Mouse (Mus musculus): ENCODE data around the gene Rundc3a.

Gene Rundc3a

DNA sequence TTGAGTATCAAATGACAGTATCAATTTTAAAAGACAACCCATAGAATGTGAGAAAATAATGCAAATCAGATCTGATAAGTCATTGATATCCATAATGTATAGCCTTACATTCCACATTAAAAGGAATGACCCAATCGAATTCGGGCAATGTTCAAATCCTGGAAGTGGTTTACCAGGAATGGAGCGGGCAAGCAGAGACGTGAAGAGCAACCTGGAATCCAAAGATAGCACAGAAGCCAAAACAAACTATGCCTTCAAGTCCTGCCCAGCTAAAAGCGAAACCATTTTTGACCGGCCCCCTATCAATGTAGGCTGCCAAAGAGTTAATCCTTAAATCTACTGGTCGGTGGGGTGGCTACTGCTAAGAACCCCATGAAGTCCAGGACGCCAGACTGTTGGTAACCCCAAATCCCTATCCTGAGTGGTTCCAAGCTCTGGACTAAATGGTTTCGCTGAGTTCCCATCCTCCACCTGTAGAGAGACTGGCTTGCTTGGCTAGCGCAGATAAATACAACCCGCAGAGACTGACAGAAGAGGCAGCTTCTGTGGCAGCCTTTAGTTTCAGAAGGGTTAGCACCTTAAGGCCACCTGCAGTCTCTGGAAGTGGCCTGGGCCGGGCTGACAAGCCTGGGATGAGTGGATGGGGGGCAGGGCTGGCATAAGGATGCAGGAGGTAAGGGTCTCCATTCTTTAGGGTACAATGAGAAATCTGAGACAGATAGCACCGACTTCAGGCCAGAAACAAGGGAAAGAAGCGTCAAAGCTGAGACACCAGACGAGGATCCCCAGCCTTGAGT lies 564 bp upstream of the Rundc3a start:
- in situ Hi-C loops (cut with MboI, MseI), result no loop called here

DNA sequence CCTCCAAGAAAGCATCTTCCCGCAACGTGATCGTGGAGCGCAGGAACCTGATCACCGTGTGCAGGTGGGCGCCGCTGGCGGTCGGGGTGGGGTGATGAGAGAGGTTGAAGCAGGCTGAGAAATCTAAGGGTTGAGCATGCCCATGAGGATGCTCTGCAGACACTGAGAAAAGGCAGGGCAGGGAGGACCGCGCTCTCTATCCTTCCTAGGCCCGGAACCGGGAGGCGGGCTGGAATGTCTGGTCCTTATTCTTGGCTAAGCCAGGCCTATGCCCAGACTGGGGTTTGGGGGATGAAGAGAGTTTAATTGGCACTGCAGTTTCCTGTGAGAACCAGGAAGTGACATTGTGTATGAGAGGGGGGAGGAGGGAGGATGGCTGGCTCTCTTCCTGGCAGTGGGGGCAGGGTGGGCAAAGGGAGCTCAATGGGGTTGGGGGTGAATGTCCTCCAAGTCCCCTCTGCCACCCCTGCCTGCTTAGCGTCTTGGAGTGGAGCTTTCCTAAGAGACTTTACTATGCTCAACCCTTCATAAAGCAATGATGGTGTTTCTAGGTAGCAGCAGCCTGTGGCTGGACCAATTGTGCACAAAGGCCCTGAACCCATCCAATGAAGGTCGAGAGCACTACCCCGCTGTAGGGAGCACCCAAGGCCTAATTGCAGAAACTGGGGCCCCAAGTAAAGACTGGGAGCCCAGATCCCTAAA lies 667 bp downstream of the Rundc3a start:
- in situ Hi-C loops (cut with MboI, MseI), result no loop called here

DNA sequence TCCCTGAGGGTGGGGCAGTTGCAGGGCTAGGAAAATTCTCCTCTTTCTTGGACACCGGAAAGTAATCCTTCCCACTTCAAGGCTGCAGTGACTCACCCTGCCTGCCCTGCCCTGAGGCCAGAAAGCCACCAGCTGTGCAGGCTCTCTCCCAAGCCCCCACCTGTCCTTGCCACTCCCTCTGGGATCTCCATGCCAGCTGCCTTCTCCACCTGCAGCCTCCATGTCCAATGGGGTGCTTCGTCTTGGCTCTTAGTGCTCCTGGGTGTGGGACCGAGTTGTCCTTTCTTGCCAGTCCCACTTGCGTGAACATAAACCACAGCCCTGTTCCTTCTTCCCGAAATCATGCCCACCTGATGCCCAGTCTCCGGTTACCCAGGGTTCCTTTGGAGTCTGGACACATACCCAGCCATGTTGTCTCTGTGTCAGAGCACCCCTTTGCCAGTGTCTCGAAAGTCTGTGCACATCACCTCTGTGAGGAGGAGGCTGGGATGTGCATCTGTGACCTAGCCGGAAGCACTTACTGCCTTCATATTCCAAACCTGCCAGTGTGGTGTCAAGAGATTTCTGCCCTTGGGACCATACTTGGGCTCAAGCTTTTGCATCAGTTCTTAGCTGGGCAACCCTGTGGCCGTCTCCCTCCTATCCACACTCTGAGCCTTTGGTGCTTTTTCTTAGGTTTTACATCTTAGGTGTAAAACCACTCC lies 1.4 kb downstream of the Rundc3a start:
- in situ Hi-C loops (cut with MboI, MseI), result no loop called here

DNA sequence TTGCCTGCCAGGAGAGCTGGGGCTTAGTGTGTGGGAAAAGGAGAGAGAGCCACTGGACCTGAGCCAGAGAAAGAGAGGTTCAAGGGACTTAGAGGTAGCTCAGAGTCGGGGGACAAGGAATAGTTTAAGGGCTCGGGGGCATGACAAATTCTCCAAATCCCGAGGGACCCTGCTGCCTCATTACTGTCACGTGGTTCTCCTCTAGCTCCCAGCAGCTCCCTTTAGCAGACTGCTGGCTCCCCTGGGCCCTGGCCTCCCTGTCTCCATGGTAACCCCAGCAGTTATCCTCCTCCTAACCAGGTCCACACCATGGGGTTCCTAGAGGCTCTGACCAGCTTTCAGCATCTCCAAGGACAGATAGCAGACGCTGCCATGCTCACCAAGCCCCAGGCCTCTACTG lies 2.0 kb downstream of the Rundc3a start:
- in situ Hi-C loops (cut with MboI, MseI), result no loop called here

DNA sequence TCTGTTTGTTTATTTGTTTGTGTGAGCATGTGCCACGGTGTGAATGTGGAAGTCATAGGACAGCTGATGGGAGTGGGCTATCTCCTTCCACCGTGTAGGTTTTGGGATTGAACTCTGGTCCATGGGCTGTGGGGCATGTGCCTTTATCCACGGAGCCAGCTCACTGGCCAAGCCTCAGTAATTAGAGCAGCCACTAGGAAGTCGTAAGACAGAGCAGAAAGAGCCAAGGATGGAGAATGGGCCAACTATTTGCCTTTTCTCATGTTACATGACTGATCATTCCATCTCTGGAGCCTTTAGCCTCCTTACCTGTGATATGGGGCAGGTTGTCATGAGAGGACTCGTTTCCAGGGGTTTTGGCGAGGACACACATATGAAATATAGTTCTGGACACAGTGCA lies 3.1 kb downstream of the Rundc3a start:
- in situ Hi-C loops (cut with MboI, MseI), result no loop called here

DNA sequence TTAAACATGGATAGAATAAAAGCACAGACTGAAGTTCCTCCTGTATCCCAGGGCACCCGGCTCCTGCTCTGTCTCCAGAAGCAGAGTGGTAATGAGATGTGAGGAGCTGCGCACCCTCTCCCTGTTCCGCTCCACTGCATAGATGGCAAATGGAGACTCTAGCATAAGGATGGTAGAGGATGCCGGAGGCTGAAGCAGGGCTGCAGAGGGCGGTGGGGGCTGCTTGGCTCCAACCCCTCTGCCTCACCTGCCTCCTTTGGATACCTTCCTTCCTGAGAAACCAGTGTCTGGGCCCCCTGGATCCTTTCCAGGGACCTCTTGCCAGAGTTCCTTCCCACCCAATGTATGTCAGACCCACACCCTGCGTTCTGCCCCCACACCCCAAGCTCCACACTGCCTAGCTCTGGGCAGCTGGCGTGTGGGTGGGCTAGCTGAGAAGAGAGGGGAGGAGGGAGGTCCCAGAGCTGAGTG lies 3.5 kb downstream of the Rundc3a start:
- in situ Hi-C loops (cut with MboI, MseI), result no loop called here

DNA sequence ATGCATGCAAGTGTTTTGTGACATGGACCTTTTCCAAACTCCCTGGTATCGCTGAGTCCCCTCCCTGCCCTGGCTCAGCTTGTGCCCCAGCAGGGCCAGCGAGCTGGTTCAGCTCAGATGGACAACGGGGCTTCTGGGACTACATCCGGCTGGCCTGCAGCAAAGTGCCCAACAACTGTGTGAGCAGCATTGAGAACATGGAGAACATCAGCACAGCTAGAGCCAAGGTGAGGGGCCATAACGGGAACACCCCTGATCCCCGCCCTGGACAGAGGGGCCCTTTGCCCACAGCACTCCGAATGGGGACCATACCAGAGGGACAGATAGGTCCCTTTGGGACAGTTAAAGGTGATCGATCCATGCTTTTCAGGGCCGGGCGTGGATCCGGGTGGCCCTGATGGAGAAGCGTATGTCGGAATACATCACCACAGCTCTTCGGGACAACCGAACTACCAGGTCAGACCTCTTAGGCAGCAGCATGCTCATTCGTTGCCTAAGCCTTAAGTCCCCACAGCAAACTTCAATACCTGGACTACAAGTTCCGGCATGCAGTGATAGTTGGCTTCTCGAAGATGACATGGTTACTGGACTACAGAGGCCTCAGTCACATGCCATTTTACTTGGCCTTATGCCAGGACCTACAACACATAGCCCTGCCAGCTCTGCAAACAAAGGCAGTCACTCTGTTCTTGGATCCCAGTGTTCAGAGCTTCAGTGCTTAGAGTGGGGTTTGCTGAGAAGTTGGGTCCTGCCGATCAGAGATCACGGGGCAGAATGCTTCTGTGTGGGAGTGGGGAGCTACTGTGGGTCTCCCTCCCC lies 5.0 kb downstream of the Rundc3a start:
- in situ Hi-C loops (cut with MboI, MseI), result no loop called here

DNA sequence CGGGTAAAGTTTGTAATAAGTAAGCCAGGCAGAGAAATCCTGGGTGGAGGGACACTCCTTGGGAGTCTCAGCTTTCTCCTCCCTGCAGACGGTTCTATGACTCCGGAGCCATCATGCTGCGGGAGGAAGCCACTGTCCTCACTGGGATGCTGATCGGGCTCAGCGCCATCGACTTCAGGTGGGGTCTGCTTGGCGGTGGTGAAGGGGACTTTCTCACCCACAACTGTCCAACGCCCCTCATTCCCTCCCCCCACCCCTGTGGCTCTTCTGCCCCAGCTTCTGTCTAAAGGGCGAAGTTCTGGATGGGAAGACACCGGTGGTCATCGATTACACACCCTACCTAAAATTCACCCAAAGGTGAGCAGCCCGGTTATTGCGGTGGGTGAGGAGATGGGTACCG lies 5.9 kb downstream of the Rundc3a start:
- in situ Hi-C loops (cut with MboI, MseI), result no loop called here

DNA sequence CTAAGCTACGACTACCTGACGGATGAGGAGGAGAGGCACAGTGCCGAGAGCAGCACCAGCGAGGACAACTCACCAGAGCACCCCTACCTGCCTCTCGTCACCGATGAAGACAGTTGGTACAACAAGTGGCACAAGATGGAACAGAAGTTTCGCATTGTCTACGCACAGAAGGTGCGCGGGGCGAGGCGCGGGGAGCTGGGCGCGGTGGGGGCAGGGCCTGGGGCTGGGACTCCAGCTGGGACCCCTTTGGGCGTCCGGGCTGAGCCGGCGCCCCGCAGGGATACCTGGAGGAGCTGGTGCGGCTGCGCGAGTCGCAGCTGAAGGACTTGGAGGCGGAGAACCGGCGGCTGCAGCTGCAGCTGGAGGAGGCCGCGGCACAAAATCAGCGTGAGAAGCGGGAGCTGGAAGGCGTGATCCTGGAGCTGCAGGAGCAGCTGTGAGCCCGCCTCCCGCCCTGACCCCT lies 6.4 kb downstream of the Rundc3a start:
- in situ Hi-C loops (cut with MboI, MseI), result loop anchor here (5.0 to 25.0 kb wide), 3 partner anchors 77 to 937 kb away; partner anchors contain the start of genes Atxn7l3, Rnd2 and Vat1

DNA sequence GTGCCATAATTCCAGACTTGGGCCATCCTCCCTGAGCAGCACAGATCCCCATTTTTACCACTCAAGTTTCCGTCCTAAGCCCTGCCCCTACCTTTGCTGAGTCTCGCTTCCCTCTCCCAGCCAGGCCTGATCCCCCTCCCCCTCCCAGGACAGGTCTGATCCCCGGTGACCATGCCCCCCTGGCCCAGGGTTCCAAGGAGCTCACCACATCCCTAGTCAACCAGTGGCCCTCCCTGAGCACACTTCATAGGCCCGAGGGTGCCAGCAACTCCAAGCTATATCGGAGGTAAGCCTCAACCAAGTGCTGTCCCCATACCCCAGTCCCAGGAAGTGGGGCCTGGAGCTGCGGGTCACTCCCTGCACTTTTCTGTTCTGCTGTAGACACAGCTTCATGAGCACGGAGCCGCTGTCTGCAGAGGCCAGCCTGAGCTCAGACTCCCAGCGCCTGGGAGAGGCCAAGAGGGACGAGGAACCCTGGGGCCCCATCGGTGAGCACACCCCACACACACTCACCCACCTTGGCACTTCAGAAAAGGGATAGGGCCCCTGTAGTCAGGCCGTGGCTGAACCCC lies 7.4 kb downstream of the Rundc3a start:
- in situ Hi-C loops (cut with MboI, MseI), result loop anchor here (5.0 to 25.0 kb wide), 3 partner anchors 78 to 938 kb away; partner anchors contain the start of genes Atxn7l3, Rnd2 and Vat1

DNA sequence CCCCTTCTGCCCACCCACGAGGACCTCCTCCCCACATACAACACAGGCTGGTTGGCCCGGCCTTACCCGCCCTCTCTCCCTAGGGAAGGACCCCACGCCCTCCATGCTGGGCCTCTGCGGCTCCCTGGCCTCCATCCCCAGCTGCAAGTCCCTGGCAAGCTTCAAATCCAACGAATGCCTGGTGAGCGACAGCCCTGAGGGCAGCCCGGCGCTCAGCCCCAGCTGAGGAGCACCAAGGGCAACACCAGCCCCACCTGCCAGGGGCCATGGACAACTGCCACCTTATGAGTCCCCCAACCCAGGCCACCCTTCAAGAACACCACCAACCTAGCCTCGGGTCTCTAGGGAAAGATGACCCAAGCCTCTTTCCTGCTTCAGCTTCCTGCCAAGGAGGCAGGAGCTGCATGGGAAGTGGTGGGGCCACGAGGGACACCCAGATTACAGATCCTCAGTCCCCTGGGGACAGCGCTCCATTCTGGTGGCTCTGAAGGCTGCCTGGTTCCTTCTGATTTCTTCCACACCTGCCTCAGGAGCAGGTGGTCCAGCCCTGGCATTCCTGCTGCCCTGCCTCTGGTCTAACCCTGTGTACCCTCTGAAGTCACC lies 8.8 kb downstream of the Rundc3a start:
- in situ Hi-C loops (cut with MboI, MseI), result loop anchor here (5.0 to 25.0 kb wide), 3 partner anchors 80 to 940 kb away; partner anchors contain the start of genes Atxn7l3, Rnd2 and Vat1

DNA sequence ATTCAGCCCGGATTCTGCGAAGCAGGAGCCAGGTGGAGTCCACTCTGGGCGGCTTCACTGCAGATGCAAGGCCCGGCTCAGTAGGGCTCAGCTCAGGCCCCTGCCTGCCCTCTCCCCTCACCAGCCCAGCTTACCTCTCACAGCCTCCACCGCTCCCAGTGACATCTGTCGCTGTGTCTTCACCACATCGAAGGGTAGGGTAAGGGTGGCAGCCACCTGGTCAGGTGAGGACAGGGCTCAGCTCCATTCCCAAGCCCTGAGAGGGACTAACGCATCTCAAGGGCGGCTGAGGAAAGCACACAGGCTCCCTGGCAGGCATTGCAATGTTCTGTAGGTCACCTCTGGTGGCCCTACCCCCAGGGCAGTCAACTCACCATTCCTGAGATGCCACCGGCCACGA lies 10.5 kb downstream of the Rundc3a start:
- in situ Hi-C loops (cut with MboI, MseI), result loop anchor here (5.0 to 25.0 kb wide), 3 partner anchors 81 to 941 kb away; partner anchors contain the start of genes Atxn7l3, Rnd2 and Vat1

DNA sequence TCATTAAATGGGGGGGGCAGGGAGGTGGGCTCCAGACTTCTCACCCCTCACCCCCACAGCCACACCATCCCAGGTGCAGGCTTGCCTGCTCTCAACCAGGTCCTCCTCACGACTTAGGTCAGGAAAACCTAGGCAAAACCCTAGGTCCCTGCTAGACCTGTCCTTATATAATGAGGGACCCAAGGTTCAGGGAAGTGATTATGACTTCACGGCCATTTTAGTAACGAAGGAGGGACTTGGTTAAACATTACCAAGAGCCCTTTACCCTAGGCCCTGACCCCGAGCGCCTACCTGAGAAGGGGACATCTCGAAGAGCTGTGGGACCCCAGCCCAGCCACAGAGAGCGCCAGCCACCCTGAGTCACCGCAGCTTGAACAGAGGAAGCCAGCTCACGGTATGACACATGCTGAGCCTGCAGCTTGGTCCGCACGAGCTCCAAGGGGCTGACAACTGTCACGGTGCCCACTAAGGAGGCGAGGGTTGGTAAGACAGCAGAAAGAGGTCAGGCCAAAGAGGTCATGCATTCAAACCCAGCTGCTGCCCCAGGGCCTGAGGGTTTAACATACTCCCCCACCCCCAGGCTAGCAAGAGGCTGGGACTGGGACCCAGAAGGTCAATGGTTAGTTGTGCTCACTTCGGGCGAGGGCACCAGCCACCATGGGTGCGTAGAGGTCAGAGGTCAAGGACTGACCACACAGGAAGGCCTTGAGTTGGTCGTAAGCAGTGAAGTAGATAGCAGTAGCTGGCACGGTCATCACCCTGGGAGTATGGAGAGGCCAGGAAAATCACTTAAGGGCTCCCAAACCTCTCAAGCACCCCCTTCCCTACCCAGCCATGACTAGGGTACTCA lies 11.2 kb downstream of the Rundc3a start:
- in situ Hi-C loops (cut with MboI, MseI), result loop anchor here (5.0 to 25.0 kb wide), 3 partner anchors 82 to 942 kb away; partner anchors contain the start of genes Atxn7l3, Rnd2 and Vat1

DNA sequence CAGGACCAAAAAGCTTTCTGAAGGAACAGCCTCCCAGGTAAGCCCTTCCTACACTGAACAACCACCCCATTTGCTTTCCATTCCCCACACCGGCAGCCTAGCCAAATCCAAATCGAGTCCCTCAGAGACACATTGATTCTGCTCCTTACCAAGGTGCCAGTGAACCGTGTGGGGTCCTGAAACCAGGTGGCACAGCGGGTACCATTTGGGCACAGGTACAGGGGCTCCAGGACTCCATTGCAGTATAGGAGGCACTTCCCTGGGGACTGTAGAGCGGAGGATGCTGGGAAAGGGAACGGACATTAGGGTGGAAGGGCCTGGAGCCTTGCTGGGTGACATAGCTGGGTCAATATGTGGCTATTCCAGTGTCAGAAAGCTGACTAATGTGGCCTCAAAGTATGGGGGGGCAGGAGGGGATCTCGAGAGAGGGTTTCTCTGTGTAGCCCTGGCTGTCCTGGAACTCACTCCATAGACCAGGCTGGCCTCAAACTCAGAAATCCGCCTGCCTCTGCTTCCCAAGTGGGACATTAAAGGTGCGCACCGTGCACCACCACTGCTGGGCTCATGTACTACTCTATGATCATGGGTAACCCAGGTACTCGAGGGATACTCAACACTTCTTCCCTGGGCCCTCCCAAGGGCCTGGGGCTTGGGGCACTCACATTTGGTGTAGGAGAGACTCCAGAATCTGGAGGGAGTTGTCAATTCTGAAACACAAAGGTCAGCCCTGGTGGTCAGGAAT lies 12.5 kb downstream of the Rundc3a start:
- in situ Hi-C loops (cut with MboI, MseI), result loop anchor here (10.0 to 25.0 kb wide), 2 partner anchors 111 to 943 kb away; partner anchors contain the start of genes Atxn7l3, Rnd2 and Vat1

DNA sequence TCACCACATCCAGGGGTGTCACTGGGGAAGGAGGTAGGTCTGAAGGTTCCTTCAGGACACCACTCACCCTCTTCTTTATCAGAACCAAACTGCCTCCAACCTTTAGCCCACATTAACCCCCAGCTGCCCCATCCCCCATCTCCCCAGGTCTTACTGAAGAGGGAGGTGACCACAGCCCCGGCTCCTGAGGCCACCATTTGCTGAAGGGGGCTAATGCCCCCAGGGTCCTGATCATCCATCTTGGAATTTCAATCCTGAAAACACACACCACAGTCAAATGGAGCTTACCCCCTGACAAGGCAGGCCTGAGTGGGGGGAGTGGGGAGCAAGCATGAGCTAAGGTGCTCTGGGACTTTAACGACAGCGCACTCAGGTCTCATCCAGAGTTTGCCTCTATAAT lies 13.2 kb downstream of the Rundc3a start:
- in situ Hi-C loops (cut with MboI, MseI), result loop anchor here (10.0 to 25.0 kb wide), 2 partner anchors 112 to 944 kb away; partner anchors contain the start of genes Atxn7l3, Rnd2 and Vat1

DNA sequence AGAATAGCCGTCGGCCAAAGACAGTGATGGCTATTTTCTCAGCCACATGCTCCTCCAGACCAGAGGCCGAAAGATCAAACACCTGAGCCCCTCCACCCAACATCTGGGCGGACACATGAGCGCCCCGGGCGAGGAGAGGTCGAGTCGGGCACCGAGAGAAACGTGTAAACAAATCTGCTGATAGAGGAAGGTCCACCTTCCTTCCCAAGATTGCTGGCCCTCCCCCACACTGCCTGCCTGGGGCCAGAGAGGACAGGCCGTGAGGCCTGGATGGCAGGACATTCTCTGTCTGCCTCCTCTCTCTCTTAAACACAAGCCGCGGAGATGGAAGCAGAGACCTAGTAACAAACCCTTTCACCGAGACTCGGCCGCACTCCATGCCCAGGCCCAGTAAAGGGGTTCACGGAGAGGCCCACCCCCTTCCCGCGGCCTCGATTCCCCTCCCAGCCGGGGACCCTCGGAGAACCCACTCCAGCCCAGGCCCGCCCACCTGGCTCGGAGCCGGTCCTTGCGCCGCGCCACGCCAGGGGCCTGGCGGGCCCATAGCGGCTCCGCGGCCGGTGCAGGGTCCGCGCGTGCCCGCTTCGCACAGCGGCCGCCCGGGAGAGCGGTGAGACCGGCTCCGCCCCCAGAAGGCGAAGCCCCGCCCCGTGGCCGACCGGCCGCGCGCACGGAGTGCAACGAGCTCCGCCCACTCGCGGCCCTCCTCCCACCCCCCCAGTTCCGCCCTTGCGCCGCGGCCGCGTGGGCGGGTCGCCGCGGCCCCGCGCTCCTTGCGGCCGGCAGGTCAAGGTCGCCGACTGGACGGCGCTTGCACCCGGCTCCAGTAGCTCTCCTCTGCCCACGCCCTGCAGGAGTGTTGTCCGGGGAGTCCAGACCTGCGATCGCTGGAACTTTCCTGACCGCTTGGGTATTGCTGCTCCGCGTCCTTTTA lies 14.0 kb downstream of the Rundc3a start:
- in situ Hi-C loops (cut with MboI, MseI), result loop anchor here (10.0 to 25.0 kb wide), 2 partner anchors 112 to 945 kb away; partner anchors contain the start of genes Atxn7l3, Rnd2 and Vat1

DNA sequence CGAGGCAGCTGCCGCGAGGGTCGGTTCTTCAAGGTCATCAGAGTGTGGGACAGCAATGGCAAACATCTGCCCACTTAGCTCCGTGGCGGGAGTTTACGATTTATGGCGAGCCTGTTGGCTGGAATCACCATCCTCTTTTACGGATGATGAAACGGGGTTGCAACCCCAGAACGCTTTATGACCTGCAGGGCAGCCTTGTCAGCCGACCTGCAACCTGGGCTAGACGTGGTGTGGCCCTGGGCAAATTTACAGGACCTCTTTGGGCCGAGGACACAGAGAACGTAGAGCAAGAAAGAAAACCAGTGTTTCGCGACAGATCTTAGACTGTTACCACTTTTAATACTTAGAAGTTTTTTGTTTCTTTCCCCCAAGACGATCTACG lies 14.6 kb downstream of the Rundc3a start, which contains the start of gene Slc25a39:
Gene Slc25a39, minus strand, starts transcription at position 113 of the 382 bp plus-strand sequence.
- in situ Hi-C loops (cut with MboI, MseI), result loop anchor here (10.0 to 25.0 kb wide), 2 partner anchors 113 to 946 kb away; partner anchors contain the start of genes Atxn7l3, Rnd2 and Vat1

All from regulatory T cell (primary cell).